Mouse (Mus musculus) T-helper 17 cell (primary cell): ENCODE measurements at regions not wholly inside any gene's neighbourhood (a gene's known extent, or its start where the extent isn't known, plus 50 kb on each side); places are given as distances from the start of the nearest gene placed in this dataset.

Experiments
- in situ Hi-C, 2 experiments: fragments of 300-600 bp; cut with MboI, MseI; formaldehyde crosslinking; loops; 1 replicate in 1 of 2; 2 replicates in 1 of 2; pipeline ENCODE4 v1.15.1; 2025; ENCODE audit warnings: high pct_unique_total_duplicates in 2 of 2

DNA sequence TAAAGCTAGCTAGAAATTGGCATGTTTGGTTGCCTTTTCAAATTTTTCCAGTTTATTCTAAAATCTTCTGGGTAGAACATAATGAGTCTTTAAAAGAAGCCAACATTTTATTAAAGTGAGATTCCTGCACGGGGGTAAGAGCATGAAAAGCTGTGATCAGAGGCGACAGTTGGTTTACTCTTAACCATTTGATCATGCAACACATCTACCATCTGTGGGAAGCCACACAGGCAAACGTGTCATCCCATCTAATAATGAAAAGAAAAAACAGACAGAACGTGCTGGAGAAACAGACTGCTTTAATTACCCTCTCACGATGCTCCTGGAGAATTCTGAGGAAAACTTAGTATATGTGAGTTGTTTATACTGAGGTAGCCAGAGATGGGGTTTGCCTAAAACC, 115.4 kb upstream of the Pter start:
- in situ Hi-C loops = no loop called here

DNA sequence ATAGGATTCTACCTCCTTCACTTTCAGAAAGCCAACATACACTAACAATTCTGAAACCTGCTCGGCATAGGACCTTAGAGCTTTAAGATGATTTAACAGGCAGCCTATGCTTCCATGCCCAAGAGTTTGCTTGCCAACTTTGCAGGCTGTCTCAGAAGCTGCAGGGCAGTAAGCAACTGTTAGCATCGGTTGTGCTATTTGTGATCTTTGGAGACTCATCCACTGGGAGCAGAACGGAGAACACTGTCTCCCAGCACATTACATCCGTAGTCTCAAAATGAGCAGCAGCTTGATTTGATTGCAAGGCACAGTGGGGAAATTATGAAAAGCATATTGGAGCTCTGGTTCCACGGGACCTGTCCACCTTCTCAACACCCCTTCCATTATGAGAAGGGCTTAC, 108.5 kb upstream of the Pter start:
- in situ Hi-C loops = no loop called here

DNA sequence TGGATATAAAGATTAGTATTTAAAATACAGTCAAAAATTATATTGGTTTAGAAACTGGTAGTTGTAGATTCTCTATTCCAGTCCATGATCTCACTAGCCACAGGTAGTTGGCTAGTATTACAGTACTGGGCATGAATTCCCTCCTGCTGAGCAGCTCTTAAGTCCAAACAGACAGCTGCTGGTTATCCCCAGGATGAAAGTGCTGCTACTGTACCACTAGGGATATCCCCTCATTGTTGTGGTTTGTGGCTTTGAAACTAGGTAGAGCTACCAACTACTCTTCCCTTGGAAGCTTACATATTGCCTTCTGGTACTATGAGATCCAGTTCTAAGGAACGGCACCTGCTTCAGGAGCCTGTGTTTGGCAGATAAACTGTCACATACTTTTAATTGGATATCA, 97.9 kb upstream of the Pter start:
- in situ Hi-C loops = no loop called here

DNA sequence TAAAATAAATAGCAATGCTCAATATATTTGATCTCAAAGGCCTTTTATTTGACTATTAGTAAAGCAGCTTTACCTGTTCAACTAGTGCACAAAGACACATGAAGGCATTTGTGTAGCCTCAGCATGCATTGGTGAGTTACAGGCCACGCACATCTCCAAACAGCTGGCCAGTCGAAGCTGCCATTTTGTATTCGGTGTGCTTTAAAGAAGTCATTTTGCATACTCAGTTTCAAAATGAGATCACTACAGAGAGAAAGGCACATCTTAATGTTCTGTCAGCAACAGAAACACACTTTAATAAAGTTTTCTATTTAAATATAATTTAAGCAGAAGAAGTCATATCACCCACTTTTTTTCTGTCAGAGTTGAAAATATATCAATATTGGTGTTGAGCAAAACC, 90.3 kb upstream of the Pter start:
- in situ Hi-C loops = no loop called here

DNA sequence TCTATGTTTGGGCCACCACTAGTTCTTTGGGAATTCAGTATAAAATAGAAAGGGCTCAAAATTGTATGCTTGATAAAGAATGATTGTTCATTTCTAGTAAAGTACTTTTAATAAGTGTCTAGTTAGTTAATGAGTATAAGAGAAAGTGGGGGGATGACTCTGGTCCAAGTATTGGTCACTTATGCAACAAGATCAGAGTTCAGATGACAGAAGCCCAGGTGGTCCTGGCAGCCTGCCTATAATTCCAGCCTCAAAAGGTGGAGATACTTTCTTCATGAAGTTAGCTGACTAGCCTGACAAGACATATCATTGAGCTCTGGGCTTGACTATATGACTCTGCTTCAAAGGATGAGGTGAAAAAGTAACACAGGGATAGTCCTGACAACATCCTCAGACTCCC, 57.3 kb upstream of the Pter start:
- in situ Hi-C loops = no loop called here

DNA sequence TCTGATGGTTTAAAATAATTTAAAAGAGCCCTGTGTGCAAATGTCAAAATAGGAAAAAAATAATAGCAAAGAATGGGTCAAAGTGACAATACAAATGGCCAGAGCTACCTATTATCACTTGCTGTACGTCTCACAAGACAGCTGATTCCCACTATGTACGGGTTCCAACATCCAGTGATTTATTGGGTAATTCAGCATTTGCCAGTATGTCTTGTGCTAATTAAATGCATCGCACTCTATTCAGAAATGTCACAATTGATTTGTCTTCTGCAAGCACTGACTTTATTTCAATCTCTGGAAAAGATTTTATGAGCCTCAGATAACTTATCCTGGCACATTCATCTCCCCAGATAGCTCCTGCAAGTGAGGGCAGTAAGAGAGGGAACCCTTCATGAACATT, 55.1 kb upstream of the Pter start:
- in situ Hi-C loops = no loop called here
